Comparison of ENCODE assay signal across 8 mouse cellular contexts in genomic region chr11:60105593-60106542, GRCm38 (mm10). TPM values are rescaled to one million over a fixed set of nuclear protein-coding genes. Genes with fewer than 3 reads are reported as not detected.
A peak's percentile ranks its signal among the peaks of the same experiment; 100 is the strongest.
DNase-seq lines count a peak whose midpoint lies in the region; ATAC-seq and TF ChIP-seq lines count a peak whose summit lies in the region.

No protein-coding gene starts in this region.

- H3K36me3 ChIP-seq in hindbrain, postnatal 0 days (ENCODE audit: insufficient read depth, low read length), result no peaks in the 10 kb centered on the region
- H3K36me3 ChIP-seq in megakaryocyte, embryonic 14.5 days (replicated peaks; ENCODE audit: low read length), result peaks cover 11% of the 10 kb centered on the region

- no peak for TF ChIP-seq CTCF in hindbrain, postnatal 0 days (IDR thresholded peaks at IDR 0.05; ENCODE audit: low read depth)

- H3K4me3 ChIP-seq in hindbrain, postnatal 0 days (ENCODE audit: low read length), result peak overlapping the region; percentile 96
- peak overlapping the region; percentile 96 for H3K4me3 ChIP-seq in megakaryocyte, embryonic 14.5 days (replicated peaks)

- peaks cover 29% of the 10 kb centered on the region for H3K4me1 ChIP-seq in hindbrain, postnatal 0 days (ENCODE audit: insufficient read depth, low read length)
- H3K4me1 ChIP-seq in megakaryocyte, embryonic 14.5 days, result peaks cover 81% of the 10 kb centered on the region

- H3K27ac ChIP-seq in hindbrain, postnatal 0 days, result peak overlapping the region; percentile 98

- peak overlapping the region; percentile 99 for H3K9ac ChIP-seq in hindbrain, postnatal 0 days (replicated peaks; ENCODE audit: low read length)

- intact Hi-C loops in left cerebral cortex, postnatal 14 days (cut with DNase I), result loop anchor here (2.0 kb wide), 2 partner anchors 71 to 93 kb away; no protein-coding TSS in a partner anchor

- 0% methylated on average over 84 of the region's 88 CpGs for WGBS in hindbrain, postnatal 0 days

- DNase-seq in ZHBTc4 (ENCODE audit: low read depth, low spot score), result peak; percentile 75
- DNase-seq in cerebellum, postnatal 25 days, result peak; percentile 79
- peak; percentile 40 to 45 for DNase-seq in gastrocnemius, adult 8-10 months (ENCODE audit: low spot score in 2 of 2)
- peak; percentile 76 for DNase-seq in hindbrain, postnatal 0 days (ENCODE audit: low spot score)
- DNase-seq in left cerebral cortex, postnatal 14 days (ENCODE audit: low spot score in 2 of 2), result peak; percentile 70 to 73
- DNase-seq in right cerebral cortex, adult 18-20 months, result peak; percentile 49
- DNase-seq in urinary bladder, adult 2 months (ENCODE audit: low spot score), result peak; percentile 75

- H3K9me3 ChIP-seq in hindbrain, postnatal 0 days (ENCODE audit: low read length), result no peaks in the 10 kb centered on the region
- H3K9me3 ChIP-seq in megakaryocyte, embryonic 14.5 days, result no peaks in the 10 kb centered on the region

- H3K4me2 ChIP-seq in hindbrain, postnatal 0 days (ENCODE audit: low read depth, low read length), result peak overlapping the region; percentile 90

- no peaks in the 10 kb centered on the region for H3K27me3 ChIP-seq in hindbrain, postnatal 0 days (ENCODE audit: insufficient read depth, low read length)
- H3K27me3 ChIP-seq in megakaryocyte, embryonic 14.5 days (replicated peaks), result no peaks in the 10 kb centered on the region

- peak; percentile 62 for ATAC-seq in hindbrain, postnatal 0 days

RNA-seq across cellular contexts. Expression of gene Rai1, which starts 1.1 kb away (rescaled TPM):
- total RNA-seq in gastrocnemius, adult 8-10 months (2022), result 10 to 100 TPM; 18.0 to 25.7 (median 21.4) TPM
- total RNA-seq in hindbrain, postnatal 0 days (2014; rRNA removed), result 70.0 and 90.2 TPM in 2 replicates
- 20.8 and 24.9 TPM in 2 replicates for polyA plus RNA-seq in hindbrain, postnatal 0 days (2015; fragmentation: Nextera tagmentation; extraction: Ambion mirVana)
- 10 to 100 TPM; 58.8 to 60.5 TPM for total RNA-seq in left cerebral cortex, postnatal 14 days (2021)
- polyA plus RNA-seq in megakaryocyte, embryonic 14.5 days (2012; ENCODE audit: insufficient read depth, low replicate concordance), result 46.9 and 62.9 TPM in 2 replicates
- polyA plus RNA-seq in urinary bladder, adult 2 months (2012; rRNA removed), result 35.1 and 45.3 TPM in 2 replicates

RNA-seq across cellular contexts. Expression of gene Pemt, which starts 59.6 kb away (rescaled TPM):
- 1 to 10 TPM; 2.0 to 4.5 (median 3.7) TPM for total RNA-seq in gastrocnemius, adult 8-10 months (2022)
- 14.5 and 15.3 TPM in 2 replicates for total RNA-seq in hindbrain, postnatal 0 days (2014; rRNA removed)
- 12.6 and 12.9 TPM in 2 replicates for polyA plus RNA-seq in hindbrain, postnatal 0 days (2015; fragmentation: Nextera tagmentation; extraction: Ambion mirVana)
- total RNA-seq in left cerebral cortex, postnatal 14 days (2021), result 1 to 10 TPM; 4.9 to 6.1 TPM
- polyA plus RNA-seq in megakaryocyte, embryonic 14.5 days (2012; ENCODE audit: insufficient read depth, low replicate concordance), result 28.0 and 36.3 TPM in 2 replicates
- polyA plus RNA-seq in urinary bladder, adult 2 months (2012; rRNA removed), result 4.3 and 5.3 TPM in 2 replicates

Comparison
In these comparisons a context has a peak if more than half of its experiments do, and no peak if none do; other contexts are left out.
1. Peak in every context shown above with its lines: DNase-seq, ATAC-seq, H3K4me3 ChIP-seq and H3K27ac ChIP-seq.